Mouse (Mus musculus): Measurements from ENCODE around the gene St8sia6. TPM values are rescaled to one million over a fixed set of nuclear protein-coding genes. Genes with fewer than 3 reads are reported as not detected.

The St8sia6 gene
- 0.85 and 1.1 TPM in 2 replicates for polyA plus RNA-seq (2012; rRNA removed)

GRCm38 (mm10) chr2:13793969-13794363 is at the start of gene St8sia6:
TSS of gene St8sia6 (minus strand) at chr2:13794064.

Other genes with a start within 250 kb of the St8sia6 start
- gene Trdmt1, start 249.4 kb downstream of the St8sia6 start, polyA plus RNA-seq (2012; rRNA removed) = 0.90 and 0.98 TPM in 2 replicates
- 1,898 and 2,075 TPM in 2 replicates for gene Vim, start 220.1 kb downstream of the St8sia6 start, polyA plus RNA-seq (2012; rRNA removed)

Measured in ovary, adult 2 months (tissue).